Mouse (Mus musculus) myocyte (in vitro differentiated cells): Measurements from ENCODE around the gene Hmgcll1.

Experiments
- CEBPB ChIP-seq: IDR thresholded peaks from 2 replicates; pipeline ENCODE4 v1.6.1; 2011; ENCODE audit warnings: mild to moderate bottlenecking, moderate library complexity; ENCODE audit not compliant: poor library complexity, insufficient read depth, severe bottlenecking
- E2F4 ChIP-seq: IDR thresholded peaks from one replicate; pipeline ENCODE4 v1.6.1; 2011; ENCODE audit warnings: mild to moderate bottlenecking, control low read depth, moderate library complexity; ENCODE audit not compliant: insufficient read depth
- MAX ChIP-seq: IDR thresholded peaks from one replicate; pipeline ENCODE4 v1.6.1; 2011; ENCODE audit warnings: low read depth, mild to moderate bottlenecking, control low read depth
- MYOG ChIP-seq, 3 experiments: IDR thresholded peaks; one replicate each; pipeline ENCODE4 v1.6.1; 2011; ENCODE audit warnings: control low read depth in 2 of 3, low read depth in 2 of 3, mild to moderate bottlenecking in 2 of 3; ENCODE audit not compliant: insufficient read length in 2 of 3, control insufficient read depth in 1 of 3, insufficient read depth in 1 of 3
- POLR2A ChIP-seq: IDR thresholded peaks from one replicate; pipeline ENCODE4 v1.6.1; 2011; ENCODE audit warnings: low read depth, mild to moderate bottlenecking, control low read depth, moderate library complexity; ENCODE audit not compliant: insufficient read length
- POLR2AphosphoS2 ChIP-seq: IDR thresholded peaks from one replicate; pipeline ENCODE4 v1.6.1; 2011; ENCODE audit warnings: low read depth, control low read depth; ENCODE audit not compliant: insufficient read length
- REST ChIP-seq: IDR thresholded peaks from one replicate; pipeline ENCODE4 v1.6.1; 2011; ENCODE audit warnings: mild to moderate bottlenecking, control low read depth, moderate library complexity; ENCODE audit not compliant: insufficient read depth, insufficient read length
- SRF ChIP-seq: IDR thresholded peaks from one replicate; pipeline ENCODE4 v1.6.1; 2011; ENCODE audit warnings: low read depth; ENCODE audit not compliant: control insufficient read depth, insufficient read length
- USF1 ChIP-seq: IDR thresholded peaks from one replicate; pipeline ENCODE4 v1.6.1; 2011; ENCODE audit warnings: low read depth, mild to moderate bottlenecking, control low read depth, moderate library complexity

GRCm38 (mm10) chr9:76129353-76129752, 114.7 kb downstream of the Hmgcll1 start:
- TF ChIP-seq MYOG (IDR thresholded peaks at IDR 0.05; ENCODE audit: control insufficient read depth in 1 of 3, insufficient read depth in 1 of 3, insufficient read length in 2 of 3, low read depth in 2 of 3) (no peak), POLR2AphosphoS2 (no peak), MAX (no peak), E2F4 (no peak), CEBPB (no peak), POLR2A (no peak), SRF (no peak), REST (no peak), USF1 (no peak)
